Mouse (Mus musculus): ENCODE data around the gene Ube2k. TPM values are rescaled to one million over a fixed set of nuclear protein-coding genes. Genes with fewer than 3 reads are reported as not detected.

The Ube2k gene
- polyA plus RNA-seq, 1 experiment: 107 TPM

GRCm38 (mm10) chr5:65565486-65565885 lies 28.5 kb downstream of the Ube2k start:
- no peaks in the 10 kb centered on the region; the same call in 1 of the 2 replicates for H3K4me1 ChIP-seq (ENCODE audit: control insufficient read depth, insufficient read depth, low read length)
- no peak overlapping the region for H3K27ac ChIP-seq (ENCODE audit: insufficient read depth, low read length)
- no peak for TF ChIP-seq CTCF (IDR thresholded peaks at IDR 0.05; ENCODE audit: extremely low read depth, insufficient read depth, low read length)
- no peak for TF ChIP-seq POLR2A (IDR thresholded peaks at IDR 0.05; ENCODE audit: extremely low read depth, insufficient read depth, low read length)
- H3K4me3 ChIP-seq (ENCODE audit: insufficient read depth, low read length): no peak overlapping the region

- H3K4me1 ChIP-seq (ENCODE audit: control insufficient read depth, insufficient read depth, low read length): peaks cover 3% of the 10 kb centered on the region; the same call in 1 of the 2 replicates
- no peak overlapping the region for H3K27ac ChIP-seq (ENCODE audit: insufficient read depth, low read length)
- no peak overlapping the region for H3K4me3 ChIP-seq (ENCODE audit: insufficient read depth, low read length)
- TF ChIP-seq POLR2A (IDR thresholded peaks at IDR 0.05; ENCODE audit: extremely low read depth, insufficient read depth, low read length) (no peak), CTCF (IDR thresholded peaks at IDR 0.05; ENCODE audit: extremely low read depth, insufficient read depth, low read length) (no peak)
These were observed 37.8 kb downstream of the Ube2k start for GRCm38 (mm10) chr5:65574876-65575275.

DNA sequence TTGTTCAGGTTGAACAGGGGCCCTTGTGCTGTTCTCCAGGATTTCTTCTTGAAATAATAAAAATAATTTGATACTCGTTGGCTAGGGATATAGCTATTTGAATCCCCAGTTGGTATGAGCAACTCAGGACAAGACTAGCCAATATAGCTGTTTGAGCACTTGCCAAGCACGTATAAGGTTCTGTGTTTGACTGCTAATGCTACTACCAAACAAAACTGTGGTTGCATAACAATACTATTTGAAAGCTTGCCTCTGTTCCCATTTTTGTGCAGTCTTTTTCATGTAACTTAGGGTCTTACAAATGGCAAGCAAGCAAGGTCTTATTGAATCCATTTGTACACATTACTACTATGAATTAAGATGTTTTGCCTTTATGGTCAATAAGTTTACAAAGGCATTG lies 38.9 kb downstream of the Ube2k start:
- peaks cover 3% of the 10 kb centered on the region; the same call in 1 of the 2 replicates for H3K4me1 ChIP-seq (ENCODE audit: control insufficient read depth, insufficient read depth, low read length)
- H3K27ac ChIP-seq (ENCODE audit: insufficient read depth, low read length): no peak overlapping the region
- no peak overlapping the region for H3K4me3 ChIP-seq (ENCODE audit: insufficient read depth, low read length)
- TF ChIP-seq CTCF (IDR thresholded peaks at IDR 0.05; ENCODE audit: extremely low read depth, insufficient read depth, low read length): no peak
- TF ChIP-seq POLR2A (IDR thresholded peaks at IDR 0.05; ENCODE audit: extremely low read depth, insufficient read depth, low read length): no peak

GRCm38 (mm10) chr5:65578545-65578944 lies 41.5 kb downstream of the Ube2k start:
- Histone ChIP-seq H3K27ac (ENCODE audit: insufficient read depth, low read length) (no peak overlapping the region), H3K4me1 (ENCODE audit: control insufficient read depth, insufficient read depth, low read length) (peaks cover 3% of the 10 kb centered on the region; the same call in 1 of the 2 replicates), H3K4me3 (ENCODE audit: insufficient read depth, low read length) (no peak overlapping the region)
- TF ChIP-seq POLR2A (IDR thresholded peaks at IDR 0.05; ENCODE audit: extremely low read depth, insufficient read depth, low read length): no peak
- no peak for TF ChIP-seq CTCF (IDR thresholded peaks at IDR 0.05; ENCODE audit: extremely low read depth, insufficient read depth, low read length)

DNA sequence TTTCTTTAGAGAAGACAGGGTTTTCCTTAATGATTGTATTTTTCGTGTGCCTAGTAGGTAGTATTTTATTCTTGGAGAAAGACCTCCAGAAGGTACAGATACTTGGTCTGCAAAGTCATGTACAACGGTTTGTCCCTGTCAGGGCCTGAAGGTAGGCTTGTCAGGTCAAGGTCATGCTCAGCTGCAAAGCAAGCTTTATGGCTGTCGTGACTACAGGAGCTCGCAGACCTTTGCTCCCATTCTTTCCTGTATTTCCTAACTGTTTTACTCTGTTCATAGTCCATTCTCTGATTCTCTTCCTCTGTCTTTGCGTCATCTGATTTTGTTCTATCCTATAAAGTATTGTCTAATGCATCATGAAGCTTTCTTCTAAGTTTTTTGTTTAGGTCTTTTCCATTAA lies 49.3 kb downstream of the Ube2k start:
- Histone ChIP-seq H3K4me1 (ENCODE audit: control insufficient read depth, insufficient read depth, low read length) (no peaks in the 10 kb centered on the region), H3K27ac (ENCODE audit: insufficient read depth, low read length) (no peak overlapping the region), H3K4me3 (ENCODE audit: insufficient read depth, low read length) (no peak overlapping the region)
- no peak for TF ChIP-seq CTCF (IDR thresholded peaks at IDR 0.05; ENCODE audit: extremely low read depth, insufficient read depth, low read length)
- no peak for TF ChIP-seq POLR2A (IDR thresholded peaks at IDR 0.05; ENCODE audit: extremely low read depth, insufficient read depth, low read length)

DNA sequence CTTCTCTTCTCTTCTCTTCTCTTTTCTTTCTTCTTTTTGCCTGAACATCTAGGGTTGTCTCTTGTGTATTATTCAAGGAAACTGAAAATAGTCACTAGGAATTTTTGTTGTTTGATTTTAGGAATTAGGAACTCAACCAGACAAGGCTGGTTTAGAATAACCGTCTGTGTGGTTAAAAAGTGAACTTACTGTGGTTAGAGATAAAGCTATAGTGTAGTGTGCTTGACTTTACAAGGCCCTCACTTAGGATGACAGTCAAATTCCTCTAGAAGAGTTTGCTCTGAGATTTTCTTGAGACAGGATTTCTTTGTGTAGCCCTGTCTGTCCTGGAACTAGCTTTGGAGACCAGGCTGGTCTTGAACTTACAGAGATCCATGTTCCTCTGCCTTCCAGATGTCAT lies 53.2 kb downstream of the Ube2k start:
- H3K4me1 ChIP-seq (ENCODE audit: control insufficient read depth, insufficient read depth, low read length): no peaks in the 10 kb centered on the region
- no peak overlapping the region for H3K27ac ChIP-seq (ENCODE audit: insufficient read depth, low read length)
- TF ChIP-seq POLR2A (IDR thresholded peaks at IDR 0.05; ENCODE audit: extremely low read depth, insufficient read depth, low read length) (no peak), CTCF (IDR thresholded peaks at IDR 0.05; ENCODE audit: extremely low read depth, insufficient read depth, low read length) (no peak)
- no peak overlapping the region for H3K4me3 ChIP-seq (ENCODE audit: insufficient read depth, low read length)

GRCm38 (mm10) chr5:65592421-65592820 lies 55.4 kb downstream of the Ube2k start:
- Histone ChIP-seq H3K4me3 (ENCODE audit: insufficient read depth, low read length) (no peak overlapping the region), H3K27ac (ENCODE audit: insufficient read depth, low read length) (no peak overlapping the region), H3K4me1 (ENCODE audit: control insufficient read depth, insufficient read depth, low read length) (no peaks in the 10 kb centered on the region)
- TF ChIP-seq POLR2A (IDR thresholded peaks at IDR 0.05; ENCODE audit: extremely low read depth, insufficient read depth, low read length) (no peak), CTCF (IDR thresholded peaks at IDR 0.05; ENCODE audit: extremely low read depth, insufficient read depth, low read length) (no peak)

GRCm38 (mm10) chr5:65599681-65600080 lies 62.6 kb downstream of the Ube2k start:
- Histone ChIP-seq H3K4me3 (ENCODE audit: insufficient read depth, low read length) (no peak overlapping the region), H3K27ac (ENCODE audit: insufficient read depth, low read length) (no peak overlapping the region), H3K4me1 (ENCODE audit: control insufficient read depth, insufficient read depth, low read length) (no peaks in the 10 kb centered on the region)
- TF ChIP-seq CTCF (IDR thresholded peaks at IDR 0.05; ENCODE audit: extremely low read depth, insufficient read depth, low read length) (no peak), POLR2A (IDR thresholded peaks at IDR 0.05; ENCODE audit: extremely low read depth, insufficient read depth, low read length) (no peak)

- no peak for TF ChIP-seq CTCF (IDR thresholded peaks at IDR 0.05; ENCODE audit: extremely low read depth, insufficient read depth, low read length)
- TF ChIP-seq POLR2A (IDR thresholded peaks at IDR 0.05; ENCODE audit: extremely low read depth, insufficient read depth, low read length): no peak
- H3K27ac ChIP-seq (ENCODE audit: insufficient read depth, low read length): no peak overlapping the region
- no peaks in the 10 kb centered on the region for H3K4me1 ChIP-seq (ENCODE audit: control insufficient read depth, insufficient read depth, low read length)
- H3K4me3 ChIP-seq (ENCODE audit: insufficient read depth, low read length): no peak overlapping the region
These were observed 69.8 kb downstream of the Ube2k start for GRCm38 (mm10) chr5:65606820-65607219.

DNA sequence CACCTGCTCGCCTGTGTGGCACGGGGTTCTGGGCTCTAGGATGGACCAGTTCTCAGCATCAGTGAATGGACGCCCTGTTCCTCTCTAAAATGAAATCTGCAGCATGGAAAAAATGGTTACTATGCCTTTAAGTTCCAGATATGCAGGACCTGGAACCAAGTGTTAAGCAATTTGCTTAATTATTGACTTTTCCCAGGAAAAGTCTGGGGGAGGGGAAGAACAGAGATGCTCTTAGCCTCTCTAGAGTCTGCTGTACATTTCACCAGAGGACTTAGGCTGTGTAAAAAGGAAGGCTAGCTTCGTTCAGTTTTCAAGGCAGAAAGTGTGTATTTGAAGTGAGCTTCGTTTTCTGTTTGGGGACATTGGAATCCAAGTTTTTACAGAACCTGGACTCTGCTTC lies 72.7 kb downstream of the Ube2k start:
- H3K27ac ChIP-seq (ENCODE audit: insufficient read depth, low read length): no peak overlapping the region
- no peaks in the 10 kb centered on the region; the same call in 1 of the 2 replicates for H3K4me1 ChIP-seq (ENCODE audit: control insufficient read depth, insufficient read depth, low read length)
- H3K4me3 ChIP-seq (ENCODE audit: insufficient read depth, low read length): no peak overlapping the region
- TF ChIP-seq POLR2A (IDR thresholded peaks at IDR 0.05; ENCODE audit: extremely low read depth, insufficient read depth, low read length): no peak
- no peak for TF ChIP-seq CTCF (IDR thresholded peaks at IDR 0.05; ENCODE audit: extremely low read depth, insufficient read depth, low read length)
